Mouse (Mus musculus): ENCODE measurements around the gene Dlg2. TPM values are rescaled to one million over a fixed set of nuclear protein-coding genes. Genes with fewer than 3 reads are reported as not detected.

Gene Dlg2
- polyA plus RNA-seq, 1 experiment from 2014 or later: 14.2 TPM

- no peak overlapping the region for H3K4me2 ChIP-seq
- no peaks in the 10 kb centered on the region for H3K9me3 ChIP-seq (replicated peaks)
- H3K36me3 ChIP-seq: no peaks in the 10 kb centered on the region
- ATAC-seq (ENCODE audit: insufficient number of reproducible peaks, low FRiP score): no peak
- no peaks in the 10 kb centered on the region for H3K4me1 ChIP-seq (replicated peaks)
- no peak overlapping the region for H3K4me3 ChIP-seq
- no peak overlapping the region for H3K27ac ChIP-seq (ENCODE audit: poor library complexity, severe bottlenecking)
- no peak overlapping the region for H3K9ac ChIP-seq
- no peaks in the 10 kb centered on the region for H3K27me3 ChIP-seq (replicated peaks)
- 86% methylated on average over 2 of the region's 2 CpGs for WGBS
Measured at GRCm38 (mm10) chr7:92479748-92480147, 2003.3 kb downstream of the Dlg2 start.

GRCm38 (mm10) chr7:92483346-92483745 is 2006.9 kb downstream of the Dlg2 start:
- H3K27me3 ChIP-seq (replicated peaks): no peaks in the 10 kb centered on the region
- no peaks in the 10 kb centered on the region for H3K4me1 ChIP-seq (replicated peaks)
- H3K9ac ChIP-seq: no peak overlapping the region
- no peak overlapping the region for H3K27ac ChIP-seq (ENCODE audit: poor library complexity, severe bottlenecking)
- H3K4me3 ChIP-seq: no peak overlapping the region
- 60% methylated on average over 3 of the region's 3 CpGs for WGBS
- H3K4me2 ChIP-seq: no peak overlapping the region
- no peaks in the 10 kb centered on the region for H3K36me3 ChIP-seq
- ATAC-seq (ENCODE audit: insufficient number of reproducible peaks, low FRiP score): no peak
- no peaks in the 10 kb centered on the region for H3K9me3 ChIP-seq (replicated peaks)

GRCm38 (mm10) chr7:92485881-92486710 is 2009.6 kb downstream of the Dlg2 start:
- Histone ChIP-seq H3K36me3 (no peaks in the 10 kb centered on the region), H3K27me3 (replicated peaks) (no peaks in the 10 kb centered on the region), H3K9me3 (replicated peaks) (no peaks in the 10 kb centered on the region), H3K4me1 (replicated peaks) (no peaks in the 10 kb centered on the region), H3K4me3 (no peak overlapping the region), H3K4me2 (no peak overlapping the region), H3K27ac (ENCODE audit: poor library complexity, severe bottlenecking) (no peak overlapping the region), H3K9ac (no peak overlapping the region)
- 39% methylated on average over 3 of the region's 3 CpGs for WGBS
- ATAC-seq (ENCODE audit: insufficient number of reproducible peaks, low FRiP score): no peak

GRCm38 (mm10) chr7:92486878-92487277 is 2010.4 kb downstream of the Dlg2 start:
- no peak for ATAC-seq (ENCODE audit: insufficient number of reproducible peaks, low FRiP score)
- WGBS: 85% methylated on average over 4 of the region's 4 CpGs
- Histone ChIP-seq H3K27ac (ENCODE audit: poor library complexity, severe bottlenecking) (no peak overlapping the region), H3K36me3 (no peaks in the 10 kb centered on the region), H3K9me3 (replicated peaks) (no peaks in the 10 kb centered on the region), H3K9ac (no peak overlapping the region), H3K27me3 (replicated peaks) (no peaks in the 10 kb centered on the region), H3K4me3 (no peak overlapping the region), H3K4me2 (no peak overlapping the region), H3K4me1 (replicated peaks) (no peaks in the 10 kb centered on the region)

- 86% methylated on average over 1 of the region's 1 CpGs for WGBS
- H3K4me2 ChIP-seq: no peak overlapping the region
- ATAC-seq (ENCODE audit: insufficient number of reproducible peaks, low FRiP score): no peak
- H3K4me3 ChIP-seq: no peak overlapping the region
- no peaks in the 10 kb centered on the region for H3K9me3 ChIP-seq (replicated peaks)
- H3K9ac ChIP-seq: no peak overlapping the region
- no peaks in the 10 kb centered on the region for H3K4me1 ChIP-seq (replicated peaks)
- no peaks in the 10 kb centered on the region for H3K27me3 ChIP-seq (replicated peaks)
- no peak overlapping the region for H3K27ac ChIP-seq (ENCODE audit: poor library complexity, severe bottlenecking)
- no peaks in the 10 kb centered on the region for H3K36me3 ChIP-seq
Measured at GRCm38 (mm10) chr7:92492262-92492661, 2015.8 kb downstream of the Dlg2 start.

- no peaks in the 10 kb centered on the region for H3K27me3 ChIP-seq (replicated peaks)
- no peak overlapping the region for H3K4me3 ChIP-seq
- ATAC-seq (ENCODE audit: insufficient number of reproducible peaks, low FRiP score): no peak
- 85% methylated on average over 2 of the region's 2 CpGs for WGBS
- H3K9ac ChIP-seq: no peak overlapping the region
- H3K4me1 ChIP-seq (replicated peaks): no peaks in the 10 kb centered on the region
- no peaks in the 10 kb centered on the region for H3K36me3 ChIP-seq
- no peak overlapping the region for H3K4me2 ChIP-seq
- H3K27ac ChIP-seq (ENCODE audit: poor library complexity, severe bottlenecking): no peak overlapping the region
- no peaks in the 10 kb centered on the region for H3K9me3 ChIP-seq (replicated peaks)
Measured at GRCm38 (mm10) chr7:92493521-92493920, 2017.0 kb downstream of the Dlg2 start.

Other genes with a start within 250 kb of the Dlg2 start
- not detected in 2 replicates for gene Ccdc83, start 210.9 kb upstream of the Dlg2 start, polyA plus RNA-seq (2016; fragmentation: Nextera tagmentation; extraction: Ambion mirVana)
- gene Sytl2, start 174.4 kb upstream of the Dlg2 start, polyA plus RNA-seq (2016; fragmentation: Nextera tagmentation; extraction: Ambion mirVana): 7.3 and 8.3 TPM in 2 replicates
- gene Ccdc89, start 50.1 kb upstream of the Dlg2 start, polyA plus RNA-seq (2016; fragmentation: Nextera tagmentation; extraction: Ambion mirVana): 0.95 and 1.9 TPM in 2 replicates
- gene Crebzf, start 33.9 kb upstream of the Dlg2 start, polyA plus RNA-seq (2016; fragmentation: Nextera tagmentation; extraction: Ambion mirVana): 38.7 and 39.5 TPM in 2 replicates
- 110 and 111 TPM in 2 replicates for gene Tmem126a, start 19.4 kb upstream of the Dlg2 start, polyA plus RNA-seq (2016; fragmentation: Nextera tagmentation; extraction: Ambion mirVana)
- gene Tmem126b, start 671 bp upstream of the Dlg2 start, polyA plus RNA-seq (2016; fragmentation: Nextera tagmentation; extraction: Ambion mirVana): 28.8 and 29.2 TPM in 2 replicates